ENCODE assay signal across 18 mouse cellular contexts in genomic region chr16:37280206-37280605, GRCm38 (mm10).
"Had no signal": no experiment of that assay in that cellular context is flagged by ENCODE, and none has a peak within 500 bp of the region (broad histone marks: within the 10 kb centered on the region; RNA-seq: fewer than 3 reads in every experiment).

No protein-coding gene starts in this region.

- DNase-seq: cerebellum, adult 9-11 months; cerebellum, postnatal 10 days; cerebellum, postnatal 14 days; cerebellum, postnatal 36 days; embryo, embryonic 11 days; forebrain, postnatal 0 days; gastrocnemius, adult 2 months; gastrocnemius, postnatal 10 days; gastrocnemius, postnatal 14 days; gastrocnemius, postnatal 25 days; gastrocnemius, postnatal 36 days; heart, adult 11 months; heart, adult 18-20 months; heart, adult 2 months had no signal

- ATAC-seq: forebrain, embryonic 13.5 days; forebrain, embryonic 14.5 days; forebrain, embryonic 15.5 days; forebrain, embryonic 16.5 days; forebrain, postnatal 0 days had no signal
